Mouse (Mus musculus): ENCODE measurements around the gene Nol3. TPM values are rescaled to one million over a fixed set of nuclear protein-coding genes. Genes with fewer than 3 reads are reported as not detected.
"Not testable (repeated sequence)": the region's sequence is repeated elsewhere in the genome, so short reads cannot be mapped to it uniquely, and the experiment has no call there.

Nol3 gene
- polyA plus RNA-seq, 1 experiment: not detected

DNA sequence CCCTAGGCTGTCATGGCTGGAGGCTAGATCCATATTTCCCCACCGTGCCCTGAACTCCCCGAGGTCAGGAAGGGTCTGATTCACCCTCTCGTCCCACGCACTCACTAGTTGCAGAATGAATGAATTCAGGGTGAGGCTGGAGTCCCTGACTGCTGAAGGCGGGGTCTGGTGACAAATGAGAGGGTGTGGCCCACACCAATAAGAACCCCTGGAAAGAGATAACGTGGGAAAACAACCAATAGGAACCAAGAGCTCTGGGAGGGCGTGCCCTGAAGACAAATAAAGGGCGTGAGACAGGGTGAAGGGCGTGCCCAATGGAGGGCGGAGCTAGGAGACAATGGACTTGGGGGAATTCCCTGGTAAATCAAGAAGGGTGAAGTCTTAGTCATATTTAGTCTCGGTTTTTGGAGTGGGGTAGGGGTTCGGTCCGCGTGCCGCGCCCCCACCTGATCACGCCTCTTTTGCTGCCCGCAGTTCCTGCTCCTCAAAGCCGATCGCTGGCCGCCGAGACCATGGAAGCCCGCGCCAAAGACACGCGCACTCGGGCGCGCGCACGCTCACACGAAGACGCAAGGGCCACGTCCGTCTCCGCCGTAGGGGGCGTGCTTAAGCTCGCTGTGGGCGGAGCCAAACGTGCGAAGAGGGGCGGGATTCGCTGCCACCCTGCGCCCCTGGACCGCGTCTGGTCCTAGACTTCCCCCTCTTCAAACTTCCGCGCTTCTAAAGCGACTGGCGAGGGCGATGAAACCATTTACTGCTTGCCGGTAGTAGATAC lies 13.2 kb downstream of the Nol3 start:
- Histone ChIP-seq H3K4me1 (ENCODE audit: control insufficient read depth, insufficient read depth, low read length) (peaks cover 4% of the 10 kb centered on the region), H3K27ac (ENCODE audit: control insufficient read depth, insufficient read depth, low read depth, low read length, poor library complexity) (peak overlapping the region; percentile 51), H3K4me3 (replicated peaks; ENCODE audit: control insufficient read depth, low read depth, low read length) (peak overlapping the region; percentile 80)
- TF ChIP-seq POLR2A (IDR thresholded peaks at IDR 0.05; ENCODE audit: borderline replicate concordance, control insufficient read depth, low read depth, low read length) (peak; percentile 66; the same call in 1 of the 2 replicates), CTCF (IDR thresholded peaks at IDR 0.05; ENCODE audit: control insufficient read depth, insufficient read depth, low read length) (peak; percentile 18; the same call in 1 of the 2 replicates)
- WGBS: under 1% methylated on average over 53 of the region's 53 CpGs

DNA sequence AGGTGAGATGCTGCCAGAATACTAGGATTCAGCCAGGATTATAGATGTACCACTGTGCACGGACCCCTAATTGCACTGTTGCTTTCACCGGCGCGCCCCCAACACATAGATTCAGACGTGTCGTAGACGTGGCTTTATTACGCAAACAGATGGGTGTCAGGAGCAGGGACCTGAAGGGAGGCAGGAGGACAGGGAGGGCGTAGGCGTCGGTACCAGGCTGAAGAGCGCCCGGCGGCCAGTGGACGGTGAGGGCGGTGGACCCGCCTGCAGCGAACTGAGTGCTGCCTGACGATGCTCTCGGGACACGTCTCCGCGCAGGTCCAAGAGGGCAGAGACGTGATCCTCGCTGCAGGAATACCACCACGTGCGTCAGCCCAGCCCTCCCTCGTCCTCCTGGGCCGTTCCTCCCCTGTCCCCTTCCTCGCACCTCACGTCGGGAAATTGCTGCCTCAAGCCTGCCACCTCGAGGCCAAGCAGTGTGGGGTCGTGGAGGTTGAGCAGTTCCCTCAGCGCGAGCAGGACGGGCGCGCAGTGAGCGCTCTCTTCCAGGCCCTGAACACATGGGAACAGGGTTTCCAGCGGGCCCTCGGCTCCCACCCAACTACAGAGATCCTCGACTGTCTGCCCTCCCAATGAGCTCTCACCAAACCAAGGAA lies 14.0 kb downstream of the Nol3 start, which contains the start of gene 4931428F04Rik:
TSS of gene 4931428F04Rik (minus strand) at position 60 of the 656 bp plus-strand sequence.
- H3K4me3 ChIP-seq (replicated peaks; ENCODE audit: control insufficient read depth, low read depth, low read length): peak within 1 kb of the TSS; percentile 80
- TF ChIP-seq POLR2A (IDR thresholded peaks at IDR 0.05; ENCODE audit: borderline replicate concordance, control insufficient read depth, low read depth, low read length) (no peak), CTCF (IDR thresholded peaks at IDR 0.05; ENCODE audit: control insufficient read depth, insufficient read depth, low read length) (peak; percentile 57; the same call in 1 of the 2 replicates)
- peaks cover 4% of the 10 kb centered on the region for H3K4me1 ChIP-seq (ENCODE audit: control insufficient read depth, insufficient read depth, low read length)
- H3K27ac ChIP-seq (ENCODE audit: control insufficient read depth, insufficient read depth, low read depth, low read length, poor library complexity): peak within 1 kb of the TSS; percentile 51
- WGBS: 5% methylated on average over 43 of the region's 43 CpGs

- no peak for TF ChIP-seq POLR2A (IDR thresholded peaks at IDR 0.05; ENCODE audit: borderline replicate concordance, control insufficient read depth, low read depth, low read length)
- TF ChIP-seq CTCF (IDR thresholded peaks at IDR 0.05; ENCODE audit: control insufficient read depth, insufficient read depth, low read length): peak; percentile 98
- Histone ChIP-seq H3K4me1 (ENCODE audit: control insufficient read depth, insufficient read depth, low read length) (peaks cover 4% of the 10 kb centered on the region), H3K27ac (ENCODE audit: control insufficient read depth, insufficient read depth, low read depth, low read length, poor library complexity) (no peak overlapping the region), H3K4me3 (replicated peaks; ENCODE audit: control insufficient read depth, low read depth, low read length) (no peak overlapping the region)
- WGBS: 27% methylated on average over 31 of the region's 31 CpGs
These were observed 14.8 kb downstream of the Nol3 start for GRCm38 (mm10) chr8:105290554-105291314.

GRCm38 (mm10) chr8:105291364-105291763 lies 15.4 kb downstream of the Nol3 start:
- H3K4me3 ChIP-seq (replicated peaks; ENCODE audit: control insufficient read depth, low read depth, low read length); H3K4me1 ChIP-seq (ENCODE audit: control insufficient read depth, insufficient read depth, low read length); H3K27ac ChIP-seq (ENCODE audit: control insufficient read depth, insufficient read depth, low read depth, low read length, poor library complexity): not testable (repeated sequence)
- WGBS: 77% methylated on average over 8 of the region's 8 CpGs

GRCm38 (mm10) chr8:105291802-105292201 lies 15.9 kb downstream of the Nol3 start:
- H3K4me3 ChIP-seq (replicated peaks; ENCODE audit: control insufficient read depth, low read depth, low read length); H3K4me1 ChIP-seq (ENCODE audit: control insufficient read depth, insufficient read depth, low read length); H3K27ac ChIP-seq (ENCODE audit: control insufficient read depth, insufficient read depth, low read depth, low read length, poor library complexity): not testable (repeated sequence)
- TF ChIP-seq CTCF (IDR thresholded peaks at IDR 0.05; ENCODE audit: control insufficient read depth, insufficient read depth, low read length): peak; percentile 6; the same call in 1 of the 2 replicates
- WGBS: 52% methylated on average over 3 of the region's 3 CpGs

GRCm38 (mm10) chr8:105292471-105292870 lies 16.5 kb downstream of the Nol3 start:
- Histone ChIP-seq H3K27ac (ENCODE audit: control insufficient read depth, insufficient read depth, low read depth, low read length, poor library complexity) (no peak overlapping the region), H3K4me1 (ENCODE audit: control insufficient read depth, insufficient read depth, low read length) (peaks cover 5% of the 10 kb centered on the region), H3K4me3 (replicated peaks; ENCODE audit: control insufficient read depth, low read depth, low read length) (no peak overlapping the region)
- WGBS: 89% methylated on average over 7 of the region's 7 CpGs
- no peak for TF ChIP-seq CTCF (IDR thresholded peaks at IDR 0.05; ENCODE audit: control insufficient read depth, insufficient read depth, low read length)
- TF ChIP-seq POLR2A (IDR thresholded peaks at IDR 0.05; ENCODE audit: borderline replicate concordance, control insufficient read depth, low read depth, low read length): no peak

DNA sequence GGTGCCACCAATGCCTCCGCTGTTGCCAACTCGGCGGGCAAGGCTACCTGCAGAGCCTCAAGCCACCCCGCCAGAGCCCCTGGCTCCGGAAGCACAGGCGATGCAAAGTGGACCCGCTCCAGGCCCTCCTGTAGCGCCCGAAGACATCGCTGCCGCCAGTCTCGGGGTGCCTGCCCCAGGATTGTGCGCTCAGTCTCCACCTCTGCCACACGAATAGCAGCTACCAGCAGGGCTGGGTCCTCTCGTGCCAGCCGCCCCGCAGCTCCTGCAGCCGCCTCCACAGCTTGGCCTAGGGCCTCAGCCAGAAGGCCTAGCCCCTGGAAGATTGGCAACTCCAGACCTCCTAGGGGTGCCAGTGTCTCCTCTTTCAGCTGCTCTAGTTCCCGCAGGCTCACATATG lies 17.5 kb downstream of the Nol3 start:
- H3K27ac ChIP-seq (ENCODE audit: control insufficient read depth, insufficient read depth, low read depth, low read length, poor library complexity): no peak overlapping the region

DNA sequence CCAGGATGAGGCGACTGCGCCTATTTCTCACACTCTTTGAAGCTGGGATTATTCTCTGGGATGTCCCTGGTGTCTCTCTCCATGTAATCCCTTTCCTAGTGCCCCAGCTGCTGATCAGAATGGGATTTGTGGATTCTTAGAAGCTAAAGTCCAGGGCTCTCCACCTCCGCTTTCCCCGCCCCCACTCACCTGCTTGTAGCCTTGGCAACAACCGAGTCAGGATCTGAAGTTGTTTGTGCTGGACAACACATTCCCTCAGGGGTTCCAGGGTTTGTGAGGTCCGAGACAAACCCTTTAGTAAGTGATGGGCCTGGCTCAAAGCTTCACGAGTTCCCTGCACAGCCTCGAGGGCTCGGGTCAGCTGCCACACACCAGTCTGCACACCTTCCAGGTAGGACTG lies 18.8 kb downstream of the Nol3 start:
- peaks cover 8% of the 10 kb centered on the region for H3K4me1 ChIP-seq (ENCODE audit: control insufficient read depth, insufficient read depth, low read length)
- no peak overlapping the region for H3K27ac ChIP-seq (ENCODE audit: control insufficient read depth, insufficient read depth, low read depth, low read length, poor library complexity)
- no peak overlapping the region for H3K4me3 ChIP-seq (replicated peaks; ENCODE audit: control insufficient read depth, low read depth, low read length)
- TF ChIP-seq POLR2A (IDR thresholded peaks at IDR 0.05; ENCODE audit: borderline replicate concordance, control insufficient read depth, low read depth, low read length) (no peak), CTCF (IDR thresholded peaks at IDR 0.05; ENCODE audit: control insufficient read depth, insufficient read depth, low read length) (no peak)
- 87% methylated on average over 9 of the region's 9 CpGs for WGBS

More for the DNA sequence above, 17.5 kb downstream of the Nol3 start:
- Histone ChIP-seq H3K4me3 (replicated peaks; ENCODE audit: control insufficient read depth, low read depth, low read length) (no peak overlapping the region), H3K4me1 (ENCODE audit: control insufficient read depth, insufficient read depth, low read length) (peaks cover 7% of the 10 kb centered on the region)
- WGBS: 93% methylated on average over 19 of the region's 19 CpGs
- TF ChIP-seq CTCF (IDR thresholded peaks at IDR 0.05; ENCODE audit: control insufficient read depth, insufficient read depth, low read length): no peak
